Mouse (Mus musculus) 3T3-L1 (cell line): Measurements from ENCODE around the gene Erc1.

Experiments used
- DNase-seq: peaks from one replicate; pipeline ENCODE4 v3.0.0-alpha.2; 2015; ENCODE audit warnings: low read depth, low spot score

The Erc1 gene

GRCm38 (mm10) chr6:119595440-119595839 lies 252.5 kb downstream of the Erc1 start:
- peak; percentile 10 for DNase-seq

- no peak for DNase-seq
These were observed 257.1 kb downstream of the Erc1 start for GRCm38 (mm10) chr6:119590872-119591271.

- DNase-seq: no peak
These were observed 260.1 kb downstream of the Erc1 start for GRCm38 (mm10) chr6:119587897-119588296.

GRCm38 (mm10) chr6:119587454-119587853 lies 260.5 kb downstream of the Erc1 start:
- no peak for DNase-seq

- peak; percentile 20 for DNase-seq
These were observed 262.2 kb downstream of the Erc1 start for GRCm38 (mm10) chr6:119585652-119586375.

GRCm38 (mm10) chr6:119584061-119584460 lies 263.9 kb downstream of the Erc1 start:
- DNase-seq: no peak

GRCm38 (mm10) chr6:119583165-119583564 lies 264.8 kb downstream of the Erc1 start:
- peak; percentile 21 for DNase-seq

- no peak for DNase-seq
These were observed 271.3 kb downstream of the Erc1 start for GRCm38 (mm10) chr6:119576706-119577105.

GRCm38 (mm10) chr6:119575331-119575730 lies 272.6 kb downstream of the Erc1 start:
- DNase-seq: no peak

- DNase-seq: no peak
These were observed 275.7 kb downstream of the Erc1 start for GRCm38 (mm10) chr6:119572296-119572695.

- DNase-seq: no peak
These were observed 277.2 kb downstream of the Erc1 start for GRCm38 (mm10) chr6:119570797-119571196.

- no peak for DNase-seq
These were observed 279.6 kb downstream of the Erc1 start for GRCm38 (mm10) chr6:119568339-119568738.

- DNase-seq: no peak
These were observed 282.3 kb downstream of the Erc1 start for GRCm38 (mm10) chr6:119565451-119566379.

- DNase-seq: no peak
These were observed 285.4 kb downstream of the Erc1 start for GRCm38 (mm10) chr6:119562558-119562957.

- DNase-seq: no peak
These were observed 289.1 kb downstream of the Erc1 start for GRCm38 (mm10) chr6:119558855-119559254.

GRCm38 (mm10) chr6:119554439-119554838 lies 293.5 kb downstream of the Erc1 start:
- DNase-seq: no peak

- DNase-seq: no peak
These were observed 303.5 kb downstream of the Erc1 start for GRCm38 (mm10) chr6:119544518-119544864.

GRCm38 (mm10) chr6:119543803-119544517 lies 304.0 kb downstream of the Erc1 start, which contains the start of gene Wnt5b:
Gene Wnt5b (minus strand): TSS chr6:119544347.
- DNase-seq: no peak

- no peak for DNase-seq
These were observed 304.5 kb downstream of the Erc1 start for GRCm38 (mm10) chr6:119543456-119543802.

GRCm38 (mm10) chr6:119535867-119536266 lies 312.1 kb downstream of the Erc1 start:
- DNase-seq: no peak

- no peak for DNase-seq
These were observed 314.7 kb downstream of the Erc1 start for GRCm38 (mm10) chr6:119533170-119533709.

- DNase-seq: no peak
These were observed 318.3 kb downstream of the Erc1 start for GRCm38 (mm10) chr6:119529659-119530058.
